Mouse (Mus musculus) liver, embryonic 14.5 days (tissue): Measurements from ENCODE around the gene Cmip. TPM values are rescaled to one million over a fixed set of nuclear protein-coding genes. Genes with fewer than 3 reads are reported as not detected.

Experiments used
- ATAC-seq: fragments of 200-750 bp; cut with Nextera tagmentation; 2 replicates; pipeline ENCODE4 v1.8.0; 2017; ENCODE audit warnings: moderate number of reproducible peaks, mild to moderate bottlenecking, moderate library complexity; ENCODE audit not compliant: insufficient read depth
- DNase-seq, 3 experiments: peaks; one replicate each; pipeline ENCODE4 v3.0.0-alpha.2; 2012 to 2013; ENCODE audit warnings: low read depth in 3 of 3, low spot score in 3 of 3
- H3K27ac ChIP-seq: fragments of 300-500 bp; sonication (generic); 2 replicates; pipeline ENCODE4 v1.5.1; 2014; ENCODE audit warnings: moderate library complexity, mild to moderate bottlenecking, control low read depth, inconsistent platforms
- H3K27me3 ChIP-seq: fragments of 300-500 bp; sonication (generic); 2 replicates; pipeline ENCODE4 v1.6.1; 2014; ENCODE audit warnings: mild to moderate bottlenecking, low read length, moderate library complexity; ENCODE audit not compliant: control insufficient read depth, insufficient read depth
- H3K36me3 ChIP-seq: fragments of 300-500 bp; sonication (generic); replicated peaks from 2 replicates; pipeline ENCODE4 v1.6.1; 2014; ENCODE audit warnings: low read depth; ENCODE audit not compliant: control insufficient read depth, insufficient read depth
- H3K4me1 ChIP-seq, 2 experiments: fragments of 200-500 bp in 1 of 2; fragments of 300-500 bp in 1 of 2; sonication (generic) in 1 of 2; replicated peaks; 2 replicates each; pipeline ENCODE4 v1.6.1; 2012 to 2014; ENCODE audit warnings: antibody characterized with exemption in 1 of 2, inconsistent platforms in 1 of 2, low read length in 1 of 2; ENCODE audit not compliant: control insufficient read depth in 2 of 2, insufficient read depth in 2 of 2
- H3K4me2 ChIP-seq: fragments of 300-500 bp; sonication (generic); 2 replicates; pipeline ENCODE4 v1.6.1; 2014; ENCODE audit warnings: low read depth, mild to moderate bottlenecking, control low read depth, moderate library complexity
- H3K4me3 ChIP-seq, 2 experiments: fragments of 200-500 bp in 1 of 2; fragments of 300-500 bp in 1 of 2; sonication (generic) in 1 of 2; 2 replicates each; pipeline ENCODE4 v1.5.1; 2012 to 2014; ENCODE audit warnings: low read depth in 2 of 2, low read length in 2 of 2, mild to moderate bottlenecking in 2 of 2, control low read depth in 1 of 2, inconsistent platforms in 1 of 2, moderate library complexity in 1 of 2; ENCODE audit not compliant: insufficient read depth in 1 of 2
- H3K9ac ChIP-seq: fragments of 300-500 bp; sonication (generic); replicated peaks from 2 replicates; pipeline ENCODE4 v1.6.1; 2014; ENCODE audit warnings: mild to moderate bottlenecking, control low read depth, moderate library complexity
- H3K9me3 ChIP-seq: fragments of 300-500 bp; sonication (generic); 2 replicates; pipeline ENCODE4 v1.6.1; 2016; ENCODE audit warnings: low read length, mixed read lengths; ENCODE audit not compliant: control insufficient read depth
- CTCF ChIP-seq: IDR thresholded peaks from 2 replicates; pipeline ENCODE4 v1.5.1; 2016; ENCODE audit warnings: antibody characterized with exemption, low read depth, control low read depth
- EP300 ChIP-seq: IDR thresholded peaks from 2 replicates; pipeline ENCODE4 v1.6.1; 2016; ENCODE audit warnings: antibody characterized with exemption, low read depth
- WGBS: fragments of 180-500 bp; shearing (Covaris S2); extraction: QIAGEN DNeasy Blood & Tissue Kit; methylation state at CpG from one replicate; pipeline ENCODE4 v1.1.7; 2014; ENCODE audit not compliant: insufficient replicate concordance; 5-methylcytosine and 5-hydroxymethylcytosine counted together
- polyA plus RNA-seq, 2 experiments: library from polyadenylated mRNA; depleted of rRNA in 1 of 2; stranded (reverse) in 1 of 2; unstranded in 1 of 2; fragments of >200 nt; fragmentation: Nextera tagmentation in 1 of 2; extraction: Ambion mirVana in 1 of 2; gene quantifications; 2 replicates each; pipeline versions ENCODE4 v1.2.1 to v1.2.3; 2012 to 2014

Gene Cmip
- polyA plus RNA-seq, 2 experiments = 6.7 to 10.4 TPM

DNA sequence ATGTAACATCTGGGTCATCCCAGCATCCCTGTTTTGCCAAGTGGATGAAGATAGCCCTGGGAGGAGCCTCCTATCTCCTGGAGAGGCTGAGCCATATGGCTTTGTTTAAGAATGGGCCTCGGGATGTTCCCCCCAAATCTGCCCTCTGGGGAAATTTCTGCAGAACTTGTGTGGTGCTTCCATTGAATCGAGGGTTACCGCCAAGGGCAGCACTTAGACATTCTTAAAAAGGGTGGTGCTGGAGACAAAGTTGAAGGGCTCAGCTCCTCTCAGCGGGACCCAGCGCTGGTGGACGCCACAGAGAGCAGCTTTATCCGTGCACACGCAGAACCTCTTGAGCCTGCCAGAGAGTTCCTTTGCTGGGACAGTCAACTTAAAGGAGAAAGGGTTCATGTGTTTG, 113.1 kb downstream of the Cmip start:
- peaks cover 6 to 26% of the 10 kb centered on the region in 2 experiments for H3K4me1 ChIP-seq
- H3K4me3 ChIP-seq = no peak overlapping the region
- no peak overlapping the region for H3K4me2 ChIP-seq
- DNase-seq = no peak
- H3K27ac ChIP-seq = no peak overlapping the region
- no peaks in the 10 kb centered on the region for H3K9me3 ChIP-seq
- H3K9ac ChIP-seq = no peak overlapping the region
- no peak for ATAC-seq
- no peak for TF ChIP-seq CTCF
- no peak for TF ChIP-seq EP300
- H3K27me3 ChIP-seq = no peaks in the 10 kb centered on the region
- WGBS = 58% methylated on average over 8 of the region's 8 CpGs
- no peaks in the 10 kb centered on the region for H3K36me3 ChIP-seq

DNA sequence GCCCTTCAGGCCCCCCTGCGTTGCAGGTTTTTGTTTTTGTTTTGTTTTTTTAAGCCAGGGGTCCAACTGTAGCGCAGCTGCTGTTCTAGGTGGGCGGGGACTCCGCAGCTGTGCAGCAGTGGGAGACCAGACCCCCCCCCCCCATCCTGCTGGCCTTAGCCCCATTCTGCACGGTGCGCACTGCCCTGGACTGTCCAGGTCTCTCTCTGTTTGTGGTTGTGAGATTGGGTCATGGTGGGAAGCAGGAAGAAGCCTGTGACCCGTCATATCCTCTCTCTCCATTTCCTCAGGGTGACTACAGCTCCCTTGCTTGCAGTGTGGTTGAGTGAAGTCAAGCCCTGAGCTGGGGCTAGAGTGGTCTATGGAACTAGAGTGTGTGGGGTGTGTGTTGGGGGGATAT, 114.3 kb downstream of the Cmip start:
- Histone ChIP-seq H3K27me3 (no peaks in the 10 kb centered on the region), H3K27ac (no peak overlapping the region), H3K4me3 (no peak overlapping the region), H3K9ac (no peak overlapping the region), H3K9me3 (no peaks in the 10 kb centered on the region), H3K4me1 (peaks cover 6 to 26% of the 10 kb centered on the region in 2 experiments), H3K36me3 (no peaks in the 10 kb centered on the region), H3K4me2 (no peak overlapping the region)
- TF ChIP-seq CTCF (no peak), EP300 (no peak)
- WGBS = 44% methylated on average over 7 of the region's 7 CpGs
- no peak for ATAC-seq
- DNase-seq = no peak

DNA sequence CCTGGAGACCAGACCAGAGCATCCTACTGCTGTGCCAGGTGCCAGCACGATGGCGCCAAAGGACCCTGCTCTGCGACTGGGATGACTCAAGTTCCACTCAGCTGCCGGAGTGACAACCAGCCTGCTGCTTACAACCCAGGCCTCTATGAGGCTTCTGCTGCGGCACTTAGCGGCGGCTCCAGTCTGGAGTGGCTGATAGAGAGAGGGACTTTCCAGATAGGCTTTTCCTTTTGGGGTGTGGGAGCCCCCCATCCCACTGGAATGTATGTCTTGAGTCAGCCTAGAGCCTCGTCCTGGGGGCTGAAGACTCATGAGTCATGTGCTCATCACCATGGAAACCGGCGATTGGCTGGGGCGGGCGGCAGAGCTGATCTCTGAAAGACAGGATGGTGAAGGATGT, 115.2 kb downstream of the Cmip start:
- ATAC-seq (no peak), DNase-seq (no peak)
- Histone ChIP-seq H3K4me1 (peaks cover 6 to 24% of the 10 kb centered on the region in 2 experiments), H3K27ac (no peak overlapping the region), H3K27me3 (no peaks in the 10 kb centered on the region), H3K4me2 (no peak overlapping the region), H3K4me3 (no peak overlapping the region), H3K9ac (no peak overlapping the region), H3K36me3 (no peaks in the 10 kb centered on the region), H3K9me3 (no peaks in the 10 kb centered on the region)
- 86% methylated on average over 12 of the region's 12 CpGs for WGBS
- TF ChIP-seq CTCF = no peak
- no peak for TF ChIP-seq EP300

DNA sequence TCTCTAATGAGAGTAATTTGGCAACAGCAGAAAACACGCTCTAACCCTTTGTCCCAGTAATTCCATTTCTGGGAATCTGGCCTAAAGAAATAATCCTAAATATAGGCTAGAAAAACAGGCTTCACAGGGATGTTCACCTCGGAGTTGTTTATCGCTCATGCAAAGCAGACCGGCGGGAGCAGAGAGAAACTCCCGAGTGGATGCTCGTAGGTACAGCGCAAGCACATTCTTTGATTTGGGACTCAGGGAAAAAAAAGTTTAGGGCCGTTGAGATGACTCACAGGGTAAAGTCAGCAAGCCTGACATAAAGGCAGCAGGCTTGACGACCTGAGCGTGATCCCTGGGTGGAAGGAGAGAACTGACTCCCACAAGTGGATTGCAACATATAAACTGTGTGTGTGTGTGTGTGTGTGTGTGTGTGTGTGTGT, 116.2 kb downstream of the Cmip start:
- Histone ChIP-seq H3K4me2 (no peak overlapping the region), H3K9me3 (no peaks in the 10 kb centered on the region), H3K36me3 (no peaks in the 10 kb centered on the region), H3K4me3 (no peak overlapping the region), H3K4me1 (peaks cover 2 to 15% of the 10 kb centered on the region in 2 experiments; a peak in 3 of 4 replicates), H3K27ac (no peak overlapping the region), H3K27me3 (no peaks in the 10 kb centered on the region), H3K9ac (no peak overlapping the region)
- no peak for DNase-seq
- WGBS = 83% methylated on average over 11 of the region's 11 CpGs
- TF ChIP-seq CTCF = no peak
- no peak for TF ChIP-seq EP300
- ATAC-seq = no peak

DNA sequence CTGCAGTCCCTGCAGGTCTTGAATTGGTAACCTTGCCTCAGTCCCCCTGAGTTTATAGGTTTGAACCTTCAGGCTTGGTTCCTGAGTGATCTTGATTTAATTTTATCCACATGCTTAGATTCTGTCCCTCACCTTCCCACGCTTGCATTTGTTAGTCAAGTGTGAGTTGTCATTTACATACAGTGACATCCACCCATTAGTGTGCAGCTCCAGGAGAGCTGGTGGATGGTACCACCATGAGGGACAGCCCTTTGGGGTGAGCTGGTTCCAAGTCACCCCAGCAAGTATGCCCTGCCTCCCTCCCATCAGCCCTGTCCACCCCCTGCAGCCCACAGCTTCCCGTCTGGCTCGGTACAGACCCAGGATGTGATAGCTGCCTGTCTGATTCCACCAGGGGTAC, 117.2 kb downstream of the Cmip start:
- ATAC-seq = no peak
- no peak for DNase-seq
- H3K4me2 ChIP-seq = no peak overlapping the region
- no peak for TF ChIP-seq EP300
- TF ChIP-seq CTCF = no peak
- no peak overlapping the region for H3K9ac ChIP-seq
- H3K4me1 ChIP-seq = peaks cover 2 to 8% of the 10 kb centered on the region in 2 experiments; a peak in 2 of 4 replicates
- H3K4me3 ChIP-seq = no peak overlapping the region
- no peak overlapping the region for H3K27ac ChIP-seq
- H3K27me3 ChIP-seq = no peaks in the 10 kb centered on the region
- WGBS = 65% methylated on average over 3 of the region's 3 CpGs
- no peaks in the 10 kb centered on the region for H3K36me3 ChIP-seq
- H3K9me3 ChIP-seq = no peaks in the 10 kb centered on the region

DNA sequence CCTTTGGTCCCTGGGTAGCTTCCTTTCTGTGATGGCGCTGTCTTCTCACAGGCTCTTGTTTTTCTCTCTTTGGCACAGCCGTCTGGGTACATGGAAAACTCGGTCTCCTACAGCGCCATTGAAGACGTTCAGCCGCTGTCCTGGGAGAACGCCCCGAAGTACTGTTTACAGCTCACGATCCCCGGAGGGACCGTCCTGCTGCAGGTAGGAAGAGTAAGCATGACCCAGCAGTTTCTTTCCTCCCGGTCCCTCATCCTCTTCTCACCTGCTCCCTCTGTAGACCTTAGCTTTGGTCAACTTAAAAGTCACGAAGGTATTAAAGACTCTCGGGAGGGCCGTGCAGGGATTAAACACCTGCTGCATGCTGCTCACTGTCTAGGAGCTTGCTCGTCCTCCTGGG, 120.1 kb downstream of the Cmip start:
- Histone ChIP-seq H3K27ac (no peak overlapping the region), H3K9ac (no peak overlapping the region), H3K4me2 (no peak overlapping the region), H3K36me3 (no peaks in the 10 kb centered on the region), H3K27me3 (no peaks in the 10 kb centered on the region), H3K4me3 (no peak overlapping the region), H3K4me1 (no peaks in the 10 kb centered on the region), H3K9me3 (no peaks in the 10 kb centered on the region)
- ATAC-seq = no peak
- WGBS = 86% methylated on average over 16 of the region's 16 CpGs
- TF ChIP-seq CTCF (no peak), EP300 (no peak)
- DNase-seq = no peak
